Mouse (Mus musculus) liver, embryonic 14.5 days (tissue): Measurements from ENCODE around the gene Myl6b. TPM values are rescaled to one million over a fixed set of nuclear protein-coding genes. Genes with fewer than 3 reads are reported as not detected.

Experiments used
- ATAC-seq: fragments of 200-750 bp; cut with Nextera tagmentation; 2 replicates; pipeline ENCODE4 v1.8.0; 2017; ENCODE audit warnings: moderate number of reproducible peaks, mild to moderate bottlenecking, moderate library complexity; ENCODE audit not compliant: insufficient read depth
- DNase-seq, 3 experiments: peaks; one replicate each; pipeline ENCODE4 v3.0.0-alpha.2; 2012 to 2013; ENCODE audit warnings: low read depth in 3 of 3, low spot score in 3 of 3
- H3K27ac ChIP-seq: fragments of 300-500 bp; sonication (generic); 2 replicates; pipeline ENCODE4 v1.5.1; 2014; ENCODE audit warnings: moderate library complexity, mild to moderate bottlenecking, control low read depth, inconsistent platforms
- H3K27me3 ChIP-seq: fragments of 300-500 bp; sonication (generic); 2 replicates; pipeline ENCODE4 v1.6.1; 2014; ENCODE audit warnings: mild to moderate bottlenecking, low read length, moderate library complexity; ENCODE audit not compliant: control insufficient read depth, insufficient read depth
- H3K36me3 ChIP-seq: fragments of 300-500 bp; sonication (generic); replicated peaks from 2 replicates; pipeline ENCODE4 v1.6.1; 2014; ENCODE audit warnings: low read depth; ENCODE audit not compliant: control insufficient read depth, insufficient read depth
- H3K4me1 ChIP-seq, 2 experiments: fragments of 200-500 bp in 1 of 2; fragments of 300-500 bp in 1 of 2; sonication (generic) in 1 of 2; replicated peaks; 2 replicates each; pipeline ENCODE4 v1.6.1; 2012 to 2014; ENCODE audit warnings: antibody characterized with exemption in 1 of 2, inconsistent platforms in 1 of 2, low read length in 1 of 2; ENCODE audit not compliant: control insufficient read depth in 2 of 2, insufficient read depth in 2 of 2
- H3K4me2 ChIP-seq: fragments of 300-500 bp; sonication (generic); 2 replicates; pipeline ENCODE4 v1.6.1; 2014; ENCODE audit warnings: low read depth, mild to moderate bottlenecking, control low read depth, moderate library complexity
- H3K4me3 ChIP-seq, 2 experiments: fragments of 200-500 bp in 1 of 2; fragments of 300-500 bp in 1 of 2; sonication (generic) in 1 of 2; 2 replicates each; pipeline ENCODE4 v1.5.1; 2012 to 2014; ENCODE audit warnings: low read depth in 2 of 2, low read length in 2 of 2, mild to moderate bottlenecking in 2 of 2, control low read depth in 1 of 2, inconsistent platforms in 1 of 2, moderate library complexity in 1 of 2; ENCODE audit not compliant: insufficient read depth in 1 of 2
- H3K9ac ChIP-seq: fragments of 300-500 bp; sonication (generic); replicated peaks from 2 replicates; pipeline ENCODE4 v1.6.1; 2014; ENCODE audit warnings: mild to moderate bottlenecking, control low read depth, moderate library complexity
- H3K9me3 ChIP-seq: fragments of 300-500 bp; sonication (generic); 2 replicates; pipeline ENCODE4 v1.6.1; 2016; ENCODE audit warnings: low read length, mixed read lengths; ENCODE audit not compliant: control insufficient read depth
- CTCF ChIP-seq: IDR thresholded peaks from 2 replicates; pipeline ENCODE4 v1.5.1; 2016; ENCODE audit warnings: antibody characterized with exemption, low read depth, control low read depth
- EP300 ChIP-seq: IDR thresholded peaks from 2 replicates; pipeline ENCODE4 v1.6.1; 2016; ENCODE audit warnings: antibody characterized with exemption, low read depth
- WGBS: fragments of 180-500 bp; shearing (Covaris S2); extraction: QIAGEN DNeasy Blood & Tissue Kit; methylation state at CpG from one replicate; pipeline ENCODE4 v1.1.7; 2014; ENCODE audit not compliant: insufficient replicate concordance; 5-methylcytosine and 5-hydroxymethylcytosine counted together
- polyA plus RNA-seq, 2 experiments: library from polyadenylated mRNA; depleted of rRNA in 1 of 2; stranded (reverse) in 1 of 2; unstranded in 1 of 2; fragments of >200 nt; fragmentation: Nextera tagmentation in 1 of 2; extraction: Ambion mirVana in 1 of 2; gene quantifications; 2 replicates each; pipeline versions ENCODE4 v1.2.1 to v1.2.3; 2012 to 2014

The Myl6b gene
- polyA plus RNA-seq, 2 experiments: 0.72 to 1.2 TPM

- H3K27me3 ChIP-seq: no peaks in the 10 kb centered on the region
- 83% methylated on average over 12 of the region's 12 CpGs for WGBS
- H3K27ac ChIP-seq: no peak overlapping the region
- no peak for DNase-seq
- TF ChIP-seq EP300 (no peak), CTCF (no peak)
- no peaks in the 10 kb centered on the region for H3K4me1 ChIP-seq
- no peak overlapping the region for H3K4me2 ChIP-seq
- no peaks in the 10 kb centered on the region for H3K9me3 ChIP-seq
- no peak for ATAC-seq
- no peak overlapping the region for H3K4me3 ChIP-seq
- no peak overlapping the region for H3K9ac ChIP-seq
- peaks cover 49% of the 10 kb centered on the region for H3K36me3 ChIP-seq
Measured at GRCm38 (mm10) chr10:128474366-128474765, 24.1 kb downstream of the Myl6b start.

GRCm38 (mm10) chr10:128460270-128460630 is 38.2 kb downstream of the Myl6b start:
- DNase-seq (no peak), ATAC-seq (no peak)
- peak overlapping the region; percentile 75 to 86 for H3K4me3 ChIP-seq

GRCm38 (mm10) chr10:128459409-128460269 is 38.8 kb downstream of the Myl6b start:
- WGBS: under 1% methylated on average over 50 of the region's 67 CpGs
- no peaks in the 10 kb centered on the region for H3K9me3 ChIP-seq
- peak overlapping the region; percentile 94 for H3K9ac ChIP-seq
- H3K4me1 ChIP-seq: peaks cover 5 to 19% of the 10 kb centered on the region in 2 experiments
- H3K36me3 ChIP-seq: peaks cover 30% of the 10 kb centered on the region
- peak overlapping the region; percentile 75 to 89 for H3K4me3 ChIP-seq
- peak; percentile 34 to 41 (median 39) for DNase-seq
- H3K4me2 ChIP-seq: peak overlapping the region; percentile 88
- ATAC-seq: peak; percentile 79
- H3K27ac ChIP-seq: peak overlapping the region; percentile 88
- no peaks in the 10 kb centered on the region for H3K27me3 ChIP-seq
- no peak for TF ChIP-seq CTCF
- 0 out of 2 replicates have a peak, but pooled peaks have one; percentile 12 for TF ChIP-seq EP300

More at GRCm38 (mm10) chr10:128460270-128460630, 38.2 kb downstream of the Myl6b start:
- Histone ChIP-seq H3K36me3 (peaks cover 35% of the 10 kb centered on the region), H3K9ac (peak overlapping the region; percentile 94), H3K9me3 (no peaks in the 10 kb centered on the region), H3K4me1 (peaks cover 5 to 14% of the 10 kb centered on the region in 2 experiments), H3K27ac (peak overlapping the region; percentile 88), H3K27me3 (no peaks in the 10 kb centered on the region), H3K4me2 (peak overlapping the region; percentile 88)
- TF ChIP-seq CTCF (no peak), EP300 (no peak)
- WGBS: 25% methylated on average over 5 of the region's 5 CpGs

GRCm38 (mm10) chr10:128458719-128459408 is 39.6 kb downstream of the Myl6b start, which contains the start of gene Smarcc2:
TSS of gene Smarcc2 (plus strand) at chr10:128459248.
- TF ChIP-seq CTCF: no peak
- no peak for TF ChIP-seq EP300
- Histone ChIP-seq H3K9ac (peak within 1 kb of the TSS; percentile 94), H3K4me2 (peak within 1 kb of the TSS; percentile 88), H3K36me3 (peaks cover 22% of the 10 kb centered on the region), H3K9me3 (no peaks in the 10 kb centered on the region), H3K4me3 (peak within 1 kb of the TSS; percentile 75 to 89), H3K27me3 (no peaks in the 10 kb centered on the region), H3K4me1 (peaks cover 5 to 19% of the 10 kb centered on the region in 2 experiments), H3K27ac (peak within 1 kb of the TSS; percentile 88)
- DNase-seq (peak; percentile 66 to 69 (median 68)), ATAC-seq (peak; percentile 81)
- under 1% methylated on average over 86 of the region's 86 CpGs for WGBS

DNA sequence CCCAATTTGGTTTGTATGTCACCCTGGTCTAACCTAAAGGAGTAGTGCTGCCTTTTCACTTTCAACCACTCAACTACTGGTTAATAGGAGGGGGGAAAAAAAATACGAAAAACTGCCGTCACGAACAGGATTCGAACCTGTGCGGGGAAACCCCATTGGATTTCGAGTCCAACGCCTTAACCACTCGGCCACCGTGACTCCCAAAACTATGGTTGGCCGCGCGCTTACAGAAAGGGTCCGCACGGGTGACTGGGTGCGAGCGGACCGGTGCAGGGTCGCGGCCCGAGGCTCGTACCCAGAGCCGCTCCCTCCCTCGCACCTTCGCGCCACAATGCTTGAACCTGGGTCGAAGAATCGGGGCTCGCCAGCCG is 40.2 kb downstream of the Myl6b start:
- no peaks in the 10 kb centered on the region for H3K9me3 ChIP-seq
- peaks cover 5 to 19% of the 10 kb centered on the region in 2 experiments for H3K4me1 ChIP-seq
- TF ChIP-seq EP300: no peak; the same call in 1 of the 2 replicates
- ATAC-seq (peak; percentile 61), DNase-seq (peak; percentile 74 to 76 (median 74))
- peak overlapping the region; percentile 78 for H3K27ac ChIP-seq
- H3K27me3 ChIP-seq: no peaks in the 10 kb centered on the region
- H3K9ac ChIP-seq: peak overlapping the region; percentile 94
- H3K36me3 ChIP-seq: peaks cover 17% of the 10 kb centered on the region
- H3K4me2 ChIP-seq: peak overlapping the region; percentile 88
- peak overlapping the region; percentile 75 to 89 for H3K4me3 ChIP-seq
- WGBS: under 1% methylated on average over 29 of the region's 29 CpGs
